Mouse (Mus musculus): ENCODE data around the gene Ndufs5. TPM values are rescaled to one million over a fixed set of nuclear protein-coding genes. Genes with fewer than 3 reads are reported as not detected.

The Ndufs5 gene
- polyA plus RNA-seq, 1 experiment from 2014 or later: 425 TPM

- Histone ChIP-seq H3K27me3 (ENCODE audit: control insufficient read depth, insufficient read depth, low read depth, low read length) (no peaks in the 10 kb centered on the region), H3K4me3 (ENCODE audit: low read depth, low read length) (peak overlapping the region; percentile 75), H3K9ac (ENCODE audit: low read depth, low read length) (peak overlapping the region; percentile 94), H3K9me3 (replicated peaks; ENCODE audit: control insufficient read depth, low read length, poor library complexity, severe bottlenecking) (no peaks in the 10 kb centered on the region), H3K36me3 (ENCODE audit: control insufficient read depth, insufficient read depth, low read length) (peaks cover 2% of the 10 kb centered on the region; the same call in 1 of the 2 replicates), H3K4me1 (ENCODE audit: control insufficient read depth, insufficient read depth, low read length) (peaks cover 73% of the 10 kb centered on the region), H3K4me2 (ENCODE audit: low read length) (peak overlapping the region; percentile 83), H3K27ac (ENCODE audit: low read length) (peak overlapping the region; percentile 96)
- 24% methylated on average over 11 of the region's 11 CpGs for WGBS
- no peak for ATAC-seq
Measured at GRCm38 (mm10) chr4:123665681-123666278, 52.2 kb downstream of the Ndufs5 start.

- H3K27me3 ChIP-seq (ENCODE audit: control insufficient read depth, insufficient read depth, low read depth, low read length): no peaks in the 10 kb centered on the region
- under 1% methylated on average over 52 of the region's 58 CpGs for WGBS
- H3K9ac ChIP-seq (ENCODE audit: low read depth, low read length): peak overlapping the region; percentile 94
- peak; percentile 27 for ATAC-seq
- H3K36me3 ChIP-seq (ENCODE audit: control insufficient read depth, insufficient read depth, low read length): peaks cover 2% of the 10 kb centered on the region; the same call in 1 of the 2 replicates
- H3K4me3 ChIP-seq (ENCODE audit: low read depth, low read length): peak overlapping the region; percentile 75
- peaks cover 66% of the 10 kb centered on the region for H3K4me1 ChIP-seq (ENCODE audit: control insufficient read depth, insufficient read depth, low read length)
- H3K27ac ChIP-seq (ENCODE audit: low read length): peak overlapping the region; percentile 96
- H3K4me2 ChIP-seq (ENCODE audit: low read length): peak overlapping the region; percentile 83
- H3K9me3 ChIP-seq (replicated peaks; ENCODE audit: control insufficient read depth, low read length, poor library complexity, severe bottlenecking): no peaks in the 10 kb centered on the region
Measured at GRCm38 (mm10) chr4:123664951-123665661, 52.9 kb downstream of the Ndufs5 start.

- peaks cover 65% of the 10 kb centered on the region for H3K4me1 ChIP-seq (ENCODE audit: control insufficient read depth, insufficient read depth, low read length)
- H3K9ac ChIP-seq (ENCODE audit: low read depth, low read length): peak overlapping the region; percentile 94
- no peaks in the 10 kb centered on the region for H3K27me3 ChIP-seq (ENCODE audit: control insufficient read depth, insufficient read depth, low read depth, low read length)
- peak overlapping the region; percentile 83 for H3K4me2 ChIP-seq (ENCODE audit: low read length)
- H3K36me3 ChIP-seq (ENCODE audit: control insufficient read depth, insufficient read depth, low read length): peaks cover 2% of the 10 kb centered on the region; the same call in 1 of the 2 replicates
- no peaks in the 10 kb centered on the region for H3K9me3 ChIP-seq (replicated peaks; ENCODE audit: control insufficient read depth, low read length, poor library complexity, severe bottlenecking)
- peak; percentile 57 for ATAC-seq
- WGBS: under 1% methylated on average over 85 of the region's 125 CpGs
- H3K4me3 ChIP-seq (ENCODE audit: low read depth, low read length): peak overlapping the region; percentile 75
- peak overlapping the region; percentile 96 for H3K27ac ChIP-seq (ENCODE audit: low read length)
Measured at GRCm38 (mm10) chr4:123664021-123664950, 53.7 kb downstream of the Ndufs5 start.

GRCm38 (mm10) chr4:123663688-123663965 lies 54.4 kb downstream of the Ndufs5 start:
- Histone ChIP-seq H3K9ac (ENCODE audit: low read depth, low read length) (peak overlapping the region; percentile 94), H3K36me3 (ENCODE audit: control insufficient read depth, insufficient read depth, low read length) (no peaks in the 10 kb centered on the region), H3K4me2 (ENCODE audit: low read length) (peak overlapping the region; percentile 83), H3K27me3 (ENCODE audit: control insufficient read depth, insufficient read depth, low read depth, low read length) (no peaks in the 10 kb centered on the region), H3K4me1 (ENCODE audit: control insufficient read depth, insufficient read depth, low read length) (peaks cover 62% of the 10 kb centered on the region), H3K27ac (ENCODE audit: low read length) (peak overlapping the region; percentile 96), H3K4me3 (ENCODE audit: low read depth, low read length) (peak overlapping the region; percentile 75), H3K9me3 (replicated peaks; ENCODE audit: control insufficient read depth, low read length, poor library complexity, severe bottlenecking) (no peaks in the 10 kb centered on the region)
- peak; percentile 27; the same call in 1 of the 2 replicates for ATAC-seq
- under 1% methylated on average over 12 of the region's 12 CpGs for WGBS

- Histone ChIP-seq H3K27me3 (ENCODE audit: control insufficient read depth, insufficient read depth, low read depth, low read length) (no peaks in the 10 kb centered on the region), H3K9ac (ENCODE audit: low read depth, low read length) (peak overlapping the region; percentile 94), H3K4me3 (ENCODE audit: low read depth, low read length) (peak overlapping the region; percentile 75), H3K4me1 (ENCODE audit: control insufficient read depth, insufficient read depth, low read length) (peaks cover 63% of the 10 kb centered on the region), H3K9me3 (replicated peaks; ENCODE audit: control insufficient read depth, low read length, poor library complexity, severe bottlenecking) (no peaks in the 10 kb centered on the region), H3K36me3 (ENCODE audit: control insufficient read depth, insufficient read depth, low read length) (no peaks in the 10 kb centered on the region), H3K27ac (ENCODE audit: low read length) (peak overlapping the region; percentile 96), H3K4me2 (ENCODE audit: low read length) (peak overlapping the region; percentile 83)
- WGBS: 5% methylated on average over 15 of the region's 15 CpGs
- no peak for ATAC-seq
Measured at GRCm38 (mm10) chr4:123662914-123663687, 54.9 kb downstream of the Ndufs5 start.

Other genes starting within 250 kb of the Ndufs5 start
- gene Macf1, start 33.8 kb downstream of the Ndufs5 start, polyA plus RNA-seq (2015; fragmentation: Nextera tagmentation; extraction: Ambion mirVana): 75.7 and 78.7 TPM in 2 replicates
- 77.2 and 86.4 TPM in 2 replicates for gene Akirin1, start 32.1 kb upstream of the Ndufs5 start, polyA plus RNA-seq (2015; fragmentation: Nextera tagmentation; extraction: Ambion mirVana)
- gene Rhbdl2, start 69.7 kb upstream of the Ndufs5 start, polyA plus RNA-seq (2015; fragmentation: Nextera tagmentation; extraction: Ambion mirVana): 1.4 and 1.7 TPM in 2 replicates
- gene 4933427I04Rik, start 141.5 kb upstream of the Ndufs5 start, polyA plus RNA-seq (2015; fragmentation: Nextera tagmentation; extraction: Ambion mirVana): 0.10 and 0.21 TPM in 2 replicates
- 36.3 and 36.9 TPM in 2 replicates for gene Mycbp, start 186.6 kb upstream of the Ndufs5 start, polyA plus RNA-seq (2015; fragmentation: Nextera tagmentation; extraction: Ambion mirVana)
- gene Rragc, start 199.2 kb upstream of the Ndufs5 start, polyA plus RNA-seq (2015; fragmentation: Nextera tagmentation; extraction: Ambion mirVana): 44.8 and 46.2 TPM in 2 replicates
- gene 4930535I16Rik, start 199.8 kb upstream of the Ndufs5 start, polyA plus RNA-seq (2015; fragmentation: Nextera tagmentation; extraction: Ambion mirVana): not detected in 2 replicates